Mouse (Mus musculus): ENCODE data around the gene Prr3.
"Not testable (repeated sequence)": the region's sequence is repeated elsewhere in the genome, so short reads cannot be mapped to it uniquely, and the experiment has no call there.

Prr3 gene

DNA sequence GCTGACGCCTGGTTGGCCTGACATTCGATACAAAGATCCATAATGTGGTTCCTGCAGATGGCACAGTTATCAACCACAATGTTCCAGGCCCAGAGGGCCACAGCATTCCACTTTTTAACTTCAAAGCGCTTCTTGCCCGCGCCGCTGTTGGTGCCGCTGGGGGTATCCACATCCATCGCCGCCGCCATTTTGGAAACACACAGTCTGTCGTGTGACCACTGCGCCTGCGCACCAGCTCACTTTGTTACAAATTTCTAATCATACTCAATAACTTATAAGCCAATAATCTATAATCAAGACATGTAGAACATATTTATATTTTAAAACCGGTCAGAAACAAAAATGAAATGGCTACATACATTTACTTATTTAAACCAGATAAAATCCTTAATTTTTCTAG is 44.3 kb downstream of the Prr3 start:
- not testable (repeated sequence) for DNase-seq

DNA sequence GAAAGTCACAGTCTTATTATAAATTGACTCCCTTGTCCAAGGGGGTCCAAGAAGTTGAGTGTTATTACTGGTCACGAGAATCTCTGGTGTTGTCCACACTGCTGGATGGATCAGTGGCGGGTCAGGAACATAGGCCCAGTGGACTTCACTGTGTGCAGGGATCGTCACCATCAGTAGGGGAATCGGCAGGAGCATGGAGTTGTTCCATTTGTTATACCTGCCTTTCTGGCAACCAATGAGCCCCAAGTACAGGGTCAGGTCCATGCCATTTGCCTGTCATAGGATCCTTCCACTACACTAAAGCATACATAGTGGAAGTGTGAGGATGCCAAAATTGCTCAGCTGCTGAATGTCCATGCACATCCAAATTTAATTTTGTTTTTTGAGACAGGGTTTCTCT is 47.4 kb downstream of the Prr3 start:
- DNase-seq = no peak

DNA sequence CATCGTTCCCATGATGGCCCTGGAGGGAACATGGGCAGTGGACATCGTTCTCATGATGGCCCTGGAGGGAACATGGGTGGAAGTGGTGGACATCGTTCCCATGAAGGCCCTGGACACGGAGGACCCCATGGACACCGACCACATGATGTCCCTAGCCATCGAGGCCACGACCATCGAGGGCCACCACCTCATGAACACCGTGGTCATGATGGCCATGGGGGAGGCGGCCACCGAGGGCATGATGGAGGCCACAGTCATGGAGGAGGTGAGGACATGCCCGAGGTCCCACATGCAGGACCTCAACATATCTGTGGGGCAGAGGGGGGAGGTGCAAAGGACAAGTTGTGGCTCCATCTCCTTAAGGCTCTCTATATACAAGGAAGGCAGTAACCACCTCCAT is 49.4 kb downstream of the Prr3 start:
- no peak for DNase-seq

DNA sequence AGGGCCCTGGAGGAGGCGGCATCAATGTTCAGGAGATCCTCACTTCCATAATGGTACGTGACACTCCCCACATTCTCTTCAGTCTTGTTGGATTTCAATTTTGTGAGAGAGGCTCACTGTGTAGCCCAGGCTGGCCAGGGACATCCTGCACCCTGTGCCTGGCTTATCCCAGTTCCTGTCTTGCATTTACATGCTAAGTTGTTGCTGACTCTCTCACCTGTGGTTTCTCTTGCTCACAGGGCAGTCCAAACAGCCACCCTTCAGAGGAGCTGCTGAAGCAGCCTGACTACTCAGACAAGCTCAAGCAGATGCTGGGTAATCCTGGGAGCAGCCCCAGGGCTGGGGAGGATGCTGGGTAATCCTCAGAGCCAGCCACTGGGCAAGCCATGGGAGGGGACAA is 50.5 kb downstream of the Prr3 start:
- no peak for DNase-seq

DNA sequence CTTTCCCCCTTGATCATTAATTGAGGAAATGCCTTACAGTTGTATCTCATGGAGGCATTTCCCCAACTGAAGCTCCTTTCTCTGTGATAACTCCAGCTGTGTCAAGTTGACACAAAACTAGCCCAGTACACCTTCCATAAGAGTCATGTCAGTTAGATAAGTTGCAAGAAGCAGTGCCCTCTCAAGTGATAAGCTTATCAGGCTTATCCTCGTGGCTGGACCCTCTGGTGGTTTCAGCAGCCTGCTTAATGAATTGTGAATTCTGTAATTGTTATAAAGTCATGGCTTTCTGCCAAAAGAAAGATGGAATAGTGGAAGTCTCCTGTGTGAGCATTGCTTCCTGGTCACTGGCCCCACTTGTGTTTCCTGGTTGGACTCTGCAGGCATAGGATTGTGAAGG is 52.6 kb downstream of the Prr3 start:
- DNase-seq = no peak

DNA sequence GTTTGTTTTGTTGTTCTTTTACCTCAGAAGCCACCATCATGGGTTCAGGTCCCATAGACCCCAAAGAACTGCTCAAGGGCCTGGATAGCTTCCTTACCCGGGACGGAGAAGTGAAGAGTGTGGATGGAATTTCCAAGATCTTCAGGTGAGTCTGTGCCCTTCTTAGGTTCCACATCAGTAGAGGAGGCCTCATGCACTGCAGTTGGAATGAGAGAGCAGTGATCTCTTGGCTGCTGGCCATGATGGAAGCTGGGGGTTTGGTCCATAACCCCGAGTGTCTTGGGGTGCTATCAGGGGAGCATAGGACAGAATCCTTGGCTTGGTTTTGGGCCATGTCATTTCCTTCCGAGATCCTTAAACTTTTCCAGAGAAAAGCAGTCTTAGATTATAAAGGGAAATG is 56.8 kb downstream of the Prr3 start:
- DNase-seq = no peak

DNA sequence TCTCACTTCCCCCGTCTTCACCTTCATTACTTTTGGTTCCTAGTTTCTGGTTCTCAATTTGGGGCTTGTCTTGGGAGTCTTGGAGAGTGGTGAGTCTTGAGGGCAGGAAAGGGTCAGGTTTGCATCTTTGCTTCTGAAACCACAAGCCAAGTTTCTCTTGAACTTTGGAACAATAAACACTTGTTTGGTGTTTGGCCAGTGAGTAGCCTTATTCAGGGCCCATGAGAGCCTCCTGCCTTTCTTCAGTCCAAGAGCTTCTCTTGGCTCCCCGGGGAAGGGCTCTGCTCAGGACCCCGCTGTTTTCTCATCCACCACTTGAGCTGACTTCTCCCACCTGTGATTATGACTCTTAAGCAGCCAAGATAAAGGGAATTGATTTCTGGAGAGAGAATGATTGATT is 57.5 kb downstream of the Prr3 start:
- no peak for DNase-seq
